Mouse (Mus musculus) B cell, adult 62 days (primary cell): ENCODE measurements around the gene Ppp3cb. TPM values are rescaled to one million over a fixed set of nuclear protein-coding genes. Genes with fewer than 3 reads are reported as not detected.

Experiments
- total RNA-seq: library from RNA; stranded (reverse); gene quantifications from 4 replicates; pipeline ENCODE4 v1.2.4, GENCODE M21; 2023

Gene Ppp3cb
- total RNA-seq = 101 to 117 TPM (median 110 TPM) in 4 replicates

DNA sequence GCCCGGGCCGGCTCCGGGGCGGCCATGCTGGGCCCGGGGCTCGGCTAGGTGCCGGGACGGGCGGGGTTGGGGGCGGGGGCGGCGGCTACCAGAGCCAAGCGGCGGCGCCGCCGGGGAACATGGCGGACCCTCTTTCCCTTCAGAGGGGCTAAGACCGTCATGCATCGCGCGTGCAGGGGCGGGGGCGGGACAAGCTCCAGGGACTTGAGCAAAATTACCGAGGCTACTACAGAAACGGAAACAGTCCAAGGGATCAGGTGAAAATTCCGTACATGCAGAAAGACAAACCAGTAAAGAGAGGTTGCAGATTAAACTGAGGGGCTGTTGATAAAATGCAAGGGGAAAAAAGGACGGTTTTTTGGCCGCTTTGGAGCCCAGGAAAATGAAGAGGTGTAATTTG, at the start of gene Ppp3cb:
TSS of gene Ppp3cb (minus strand) at position 159 of the 400 bp plus-strand sequence.

DNA sequence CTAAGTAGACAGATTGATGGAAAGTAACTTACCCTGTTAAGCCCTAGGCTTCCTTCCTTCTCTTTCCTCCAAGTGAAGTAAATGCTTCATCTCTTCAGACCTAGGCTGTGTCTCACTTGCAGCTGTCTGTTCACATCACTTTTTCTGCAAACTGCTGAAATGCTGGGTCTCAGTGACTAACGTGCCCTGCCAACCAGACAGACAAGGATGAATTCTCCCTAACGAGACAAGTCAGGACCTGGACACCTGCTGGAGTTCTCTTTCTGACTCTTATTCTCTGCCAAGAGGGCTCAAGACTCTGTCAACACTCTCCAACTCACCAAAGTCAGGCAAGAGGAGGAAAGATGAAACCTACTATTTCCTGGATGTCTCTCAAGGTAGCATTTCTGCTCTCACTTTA, 49.8 kb downstream of the Ppp3cb start, which contains the start of gene Mss51:
TSS of gene Mss51 (minus strand) at position 299 of the 400 bp plus-strand sequence.

DNA sequence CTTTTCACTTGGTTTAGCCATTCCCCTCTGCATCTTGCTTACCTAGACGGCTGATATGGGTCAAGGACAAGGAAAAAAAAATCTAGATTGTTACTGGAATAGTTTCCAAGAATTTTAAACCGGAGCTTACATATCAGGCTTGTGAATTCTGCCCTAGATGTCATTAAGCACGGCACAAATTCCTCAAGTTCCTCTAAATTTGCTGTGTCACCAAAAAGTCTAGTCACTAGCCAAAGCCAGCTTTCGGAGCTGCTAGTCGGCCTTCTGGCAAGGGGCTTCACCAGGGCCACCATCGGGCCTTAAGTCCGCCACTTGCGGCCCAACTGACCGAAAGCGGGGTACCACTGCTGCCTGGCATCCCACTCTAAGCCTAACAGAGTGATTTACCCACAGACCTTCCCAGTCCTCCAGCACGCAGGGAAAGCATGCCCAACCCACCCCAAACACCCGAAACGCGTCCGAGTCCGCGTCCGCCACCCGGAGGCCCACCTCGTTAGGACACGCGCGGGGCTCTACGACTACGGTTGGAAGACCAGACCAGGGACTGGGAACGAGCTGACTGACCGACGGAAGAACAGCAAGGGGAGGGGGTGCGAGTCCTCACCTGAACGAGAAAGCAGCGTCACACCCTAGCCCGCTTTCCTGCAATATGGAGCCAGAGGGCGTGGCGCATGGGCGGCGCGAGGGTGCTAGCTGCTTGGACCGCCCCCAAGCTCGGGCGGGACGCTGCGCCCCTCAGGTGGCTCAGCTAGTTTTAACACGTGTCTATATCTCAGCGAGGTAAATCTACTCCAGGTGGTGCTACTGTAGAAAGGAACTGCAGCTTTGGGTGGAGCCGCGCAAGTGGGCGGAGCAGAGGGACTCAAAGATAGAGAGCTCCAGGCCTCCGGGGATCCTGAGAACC, 66.8 kb downstream of the Ppp3cb start, which contains the start of gene Anxa7:
TSS of gene Anxa7 (minus strand) at position 843 of the 904 bp plus-strand sequence.

DNA sequence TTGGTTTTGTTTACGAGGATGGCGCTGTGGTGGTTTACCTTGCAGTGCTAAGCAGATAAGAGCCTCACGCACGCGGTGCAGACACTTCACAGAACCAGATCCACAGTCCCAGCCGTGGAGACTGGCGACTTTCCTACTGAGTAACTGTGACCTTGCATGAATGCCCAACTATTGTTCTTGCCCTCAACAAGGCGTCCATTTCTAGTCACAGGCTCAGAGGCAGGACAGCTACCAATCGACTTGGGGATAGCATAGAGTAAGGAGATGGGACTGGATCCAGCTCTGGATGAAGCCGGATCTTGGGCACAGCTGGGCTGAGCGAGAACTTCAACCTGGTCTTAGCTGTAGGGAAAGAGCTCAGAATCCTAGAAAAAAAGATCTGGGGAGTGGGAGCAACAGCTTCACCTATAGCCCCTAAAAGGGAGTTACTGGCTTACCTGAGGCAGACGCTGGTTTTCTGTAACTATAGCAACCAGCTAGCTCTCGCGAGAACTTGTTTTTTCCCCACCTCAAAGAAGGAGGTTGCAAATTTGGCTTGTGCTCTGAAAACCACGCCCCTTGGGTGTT, 94.5 kb downstream of the Ppp3cb start, which contains the start of gene Cfap70:
TSS of gene Cfap70 (minus strand) at position 462 of the 567 bp plus-strand sequence.

Other genes starting within 250 kb of the Ppp3cb start
- 40.2 to 52.4 TPM (median 44.7 TPM) in 4 replicates for gene Ecd, start 198.5 kb downstream of the Ppp3cb start, total RNA-seq
- 29.2 to 43.8 TPM (median 38.7 TPM) in 4 replicates for gene Fam149b, start 198.4 kb downstream of the Ppp3cb start, total RNA-seq
- gene Dnajc9, start 157.7 kb downstream of the Ppp3cb start, total RNA-seq = 80.9 to 84.6 TPM (median 83.3 TPM) in 4 replicates
- gene Mrps16, start 152.9 kb downstream of the Ppp3cb start, total RNA-seq = 34.6 to 43.1 TPM (median 37.0 TPM) in 4 replicates
- not detected in 4 replicates for gene Cfap70, start 94.3 kb downstream of the Ppp3cb start, total RNA-seq
- gene Anxa7, start 66.4 kb downstream of the Ppp3cb start, total RNA-seq = 49.7 to 53.2 TPM (median 50.3 TPM) in 4 replicates
- 2.8 to 4.5 TPM (median 4.2 TPM) in 4 replicates for gene Mss51, start 49.7 kb downstream of the Ppp3cb start, total RNA-seq
- 5.2 to 6.9 TPM (median 5.8 TPM) in 4 replicates for gene Usp54, start 94.5 kb upstream of the Ppp3cb start, total RNA-seq
- gene Myoz1, start 110.0 kb upstream of the Ppp3cb start, total RNA-seq = not detected in 4 replicates
- gene Synpo2l, start 121.8 kb upstream of the Ppp3cb start, total RNA-seq = 0.18 to 0.27 TPM (median 0.20 TPM) in 3 of 4 replicates, not detected in the other
- 216 to 224 TPM (median 218 TPM) in 4 replicates for gene Sec24c, start 127.7 kb upstream of the Ppp3cb start, total RNA-seq
- 6.2 to 7.0 TPM (median 6.3 TPM) in 4 replicates for gene Fut11, start 148.4 kb upstream of the Ppp3cb start, total RNA-seq
- gene Chchd1, start 156.4 kb upstream of the Ppp3cb start, total RNA-seq = 32.0 to 40.8 TPM (median 34.1 TPM) in 4 replicates
- gene Zswim8, start 161.0 kb upstream of the Ppp3cb start, total RNA-seq = 192 to 208 TPM (median 201 TPM) in 4 replicates
- gene Ndst2, start 188.0 kb upstream of the Ppp3cb start, total RNA-seq = 48.6 to 52.8 TPM (median 50.3 TPM) in 4 replicates
- 19.7 to 28.2 TPM (median 21.3 TPM) in 4 replicates for gene Camk2g, start 247.5 kb upstream of the Ppp3cb start, total RNA-seq